In the genomic region with DNA sequence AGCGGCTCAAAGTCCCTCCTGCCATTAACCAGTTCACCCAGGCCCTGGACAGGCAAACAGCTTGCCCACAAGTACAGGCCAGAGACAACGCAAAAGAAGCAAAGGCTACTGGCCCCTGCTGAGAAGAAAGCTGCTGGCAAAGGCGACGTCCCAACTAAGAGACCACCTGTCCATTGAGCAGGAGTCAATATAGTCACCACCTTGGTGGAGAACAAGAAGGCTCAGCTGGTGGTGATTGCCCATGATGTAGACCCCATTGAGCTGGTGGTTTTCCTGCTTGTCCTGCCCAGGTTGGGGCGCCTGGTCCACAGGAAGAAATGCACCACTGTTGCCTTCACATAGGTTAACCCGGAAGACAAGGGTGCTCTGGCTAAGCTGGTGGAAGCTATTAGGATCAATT, we compare ENCODE assay signal across 11 mouse cellular contexts. TPM values are rescaled to one million over a fixed set of nuclear protein-coding genes. Genes with fewer than 3 reads are reported as not detected.
DNase-seq lines count a peak whose midpoint lies in the region; ATAC-seq and TF ChIP-seq lines count a peak whose summit lies in the region.
"Not testable (repeated sequence)": the region's sequence is repeated elsewhere in the genome, so short reads cannot be mapped to it uniquely, and the experiment has no call there.
"Had no signal": no experiment of that assay in that cellular context is flagged by ENCODE, and none has a peak within 500 bp of the region (broad histone marks: within the 10 kb centered on the region; RNA-seq: fewer than 3 reads in every experiment).

No protein-coding gene starts in this region.

- H3K36me3 ChIP-seq in embryonic facial prominence, embryonic 11.5 days (replicated peaks; ENCODE audit: control insufficient read depth, insufficient read depth, low read depth, low read length); hindbrain, embryonic 13.5 days; testis, adult 2 months (ENCODE audit: control insufficient read depth, insufficient read depth, low read length): not testable (repeated sequence)
- peaks cover 22% of the 10 kb centered on the region for H3K36me3 ChIP-seq in liver, embryonic 15.5 days (replicated peaks)
- peaks cover 14% of the 10 kb centered on the region; the same call in 1 of the 2 replicates for H3K36me3 ChIP-seq in midbrain, embryonic 15.5 days (replicated peaks)

- WGBS in embryonic facial prominence, embryonic 11.5 days = 67% methylated on average over 6 of the region's 6 CpGs
- 70% methylated on average over 6 of the region's 6 CpGs for WGBS in hindbrain, embryonic 13.5 days
- WGBS in liver, embryonic 15.5 days (ENCODE audit: insufficient replicate concordance) = 63% methylated on average over 6 of the region's 6 CpGs
- 65% methylated on average over 6 of the region's 6 CpGs for WGBS in midbrain, embryonic 15.5 days

- H3K4me1 ChIP-seq in embryonic facial prominence, embryonic 11.5 days (ENCODE audit: control insufficient read depth, insufficient read depth, low read length); testis, adult 2 months (ENCODE audit: control insufficient read depth, insufficient read depth, low read length): not testable (repeated sequence)
- peaks cover 28% of the 10 kb centered on the region for H3K4me1 ChIP-seq in hindbrain, embryonic 13.5 days (replicated peaks)
- H3K4me1 ChIP-seq in liver, embryonic 15.5 days (replicated peaks) = peaks cover 27% of the 10 kb centered on the region
- peaks cover 28% of the 10 kb centered on the region for H3K4me1 ChIP-seq in midbrain, embryonic 15.5 days

- intact Hi-C loops in gastrocnemius, adult 2 months (cut with DNase I) = not testable (repeated sequence)

- not testable (repeated sequence) for ATAC-seq in embryonic facial prominence, embryonic 11.5 days (replicated peaks; ENCODE audit: insufficient number of reproducible peaks, low FRiP score, low TSS enrichment, low read depth); hindbrain, embryonic 13.5 days (ENCODE audit: low FRiP score); liver, embryonic 15.5 days (ENCODE audit: insufficient read depth); midbrain, embryonic 15.5 days (replicated peaks)

- H3K9ac ChIP-seq in embryonic facial prominence, embryonic 11.5 days (replicated peaks; ENCODE audit: low read length) = peak overlapping the region; percentile 77; the same call in 1 of the 2 replicates
- peak overlapping the region; percentile 84 for H3K9ac ChIP-seq in hindbrain, embryonic 13.5 days
- H3K9ac ChIP-seq in liver, embryonic 15.5 days = not testable (repeated sequence)
- H3K9ac ChIP-seq in midbrain, embryonic 15.5 days = peak overlapping the region; percentile 70; the same call in 1 of the 2 replicates

- H3K27ac ChIP-seq in embryonic facial prominence, embryonic 11.5 days (replicated peaks; ENCODE audit: low read depth, low read length); liver, embryonic 15.5 days (replicated peaks); midbrain, embryonic 15.5 days; testis, adult 2 months (ENCODE audit: control insufficient read depth, insufficient read depth, low read depth, low read length): not testable (repeated sequence)
- peak overlapping the region; percentile 95; the same call in 1 of the 2 replicates for H3K27ac ChIP-seq in gastrocnemius, adult 2 months
- peak overlapping the region; percentile 89; the same call in 1 of the 2 replicates for H3K27ac ChIP-seq in hindbrain, embryonic 13.5 days

- not testable (repeated sequence) for H3K27me3 ChIP-seq in embryonic facial prominence, embryonic 11.5 days (ENCODE audit: control insufficient read depth, insufficient read depth, low read length); hindbrain, embryonic 13.5 days; liver, embryonic 15.5 days; midbrain, embryonic 15.5 days (replicated peaks); testis, adult 2 months (ENCODE audit: control insufficient read depth, insufficient read depth, low read length)

- H3K9me3 ChIP-seq in embryonic facial prominence, embryonic 11.5 days (replicated peaks; ENCODE audit: control insufficient read depth, low read length); hindbrain, embryonic 13.5 days; liver, embryonic 15.5 days (replicated peaks); midbrain, embryonic 15.5 days: not testable (repeated sequence)

- peak overlapping the region; percentile 79 for H3K4me3 ChIP-seq in embryonic facial prominence, embryonic 11.5 days (ENCODE audit: low read depth, low read length)
- peak overlapping the region; percentile 92 for H3K4me3 ChIP-seq in gastrocnemius, adult 2 months
- peak overlapping the region; percentile 77 for H3K4me3 ChIP-seq in hindbrain, embryonic 13.5 days
- H3K4me3 ChIP-seq in liver, embryonic 15.5 days (replicated peaks) = peak overlapping the region; percentile 77
- H3K4me3 ChIP-seq in midbrain, embryonic 15.5 days = peak overlapping the region; percentile 91
- peak overlapping the region; percentile 89 for H3K4me3 ChIP-seq in testis, adult 2 months (ENCODE audit: control insufficient read depth, low read depth, low read length)

- H3K4me2 ChIP-seq in embryonic facial prominence, embryonic 11.5 days (ENCODE audit: low read depth, low read length) = peak overlapping the region; percentile 80
- peak overlapping the region; percentile 91 for H3K4me2 ChIP-seq in hindbrain, embryonic 13.5 days
- H3K4me2 ChIP-seq in liver, embryonic 15.5 days = peak overlapping the region; percentile 96
- peak overlapping the region; percentile 96 for H3K4me2 ChIP-seq in midbrain, embryonic 15.5 days

- peak; percentile 26 to 61 for DNase-seq in adrenal gland, adult (ENCODE audit: inconsistent age in 2 of 2, low spot score in 1 of 2)
- not testable (repeated sequence) for DNase-seq in embryonic facial prominence, embryonic 11.5 days (ENCODE audit: low spot score); gastrocnemius, adult 2 months
- peak; percentile 13 for DNase-seq in kidney, postnatal 10 days

- not testable (repeated sequence) for TF ChIP-seq CTCF in gastrocnemius, adult 2 months (IDR thresholded peaks at IDR 0.05); testis, adult 2 months (IDR thresholded peaks at IDR 0.05; ENCODE audit: control insufficient read depth, insufficient read depth, insufficient replicate concordance, low read depth, low read length)

- not testable (repeated sequence) for TF ChIP-seq POLR2A in testis, adult 2 months (IDR thresholded peaks at IDR 0.05; ENCODE audit: control insufficient read depth, low read depth, low read length)

RNA-seq across cellular contexts. Expression of a gene that starts 0.8 kb away (rescaled TPM):
- 4.2 and 4.6 TPM in 2 replicates for polyA plus RNA-seq in embryonic facial prominence, embryonic 11.5 days (2014; fragmentation: Nextera tagmentation; extraction: Ambion mirVana)
- 1 to 10 TPM in 1 of 2 experiments, under 1 TPM in 1; 0.94 to 3.0 TPM for total RNA-seq in gastrocnemius, adult 2 months (2021)
- 8.5 and 12.1 TPM in 2 replicates for polyA plus RNA-seq in hindbrain, embryonic 13.5 days (2015; fragmentation: Nextera tagmentation; extraction: Ambion mirVana)
- polyA plus RNA-seq in liver, embryonic 15.5 days (2015; fragmentation: Nextera tagmentation; extraction: Ambion mirVana) = 0.98 and 0.99 TPM in 2 replicates
- 8.2 and 9.0 TPM in 2 replicates for polyA plus RNA-seq in midbrain, embryonic 15.5 days (2015; fragmentation: Nextera tagmentation; extraction: Ambion mirVana)
- polyA plus RNA-seq in testis, adult 2 months (2012; rRNA removed) = 51.5 and 60.1 TPM in 2 replicates
- total RNA-seq: granulocyte monocyte progenitor cell, adult 5-6 weeks had no signal

RNA-seq across cellular contexts. Expression of a gene that starts 0.8 kb away (rescaled TPM):
- polyA plus RNA-seq in embryonic facial prominence, embryonic 11.5 days (2014; fragmentation: Nextera tagmentation; extraction: Ambion mirVana) = 32.1 and 33.9 TPM in 2 replicates
- 1 to 10 TPM; 8.1 to 9.9 TPM for total RNA-seq in gastrocnemius, adult 2 months (2021)
- polyA plus RNA-seq in hindbrain, embryonic 13.5 days (2015; fragmentation: Nextera tagmentation; extraction: Ambion mirVana) = 31.0 and 32.8 TPM in 2 replicates
- polyA plus RNA-seq in liver, embryonic 15.5 days (2015; fragmentation: Nextera tagmentation; extraction: Ambion mirVana) = 11.9 and 12.2 TPM in 2 replicates
- 21.1 and 21.9 TPM in 2 replicates for polyA plus RNA-seq in midbrain, embryonic 15.5 days (2015; fragmentation: Nextera tagmentation; extraction: Ambion mirVana)
- polyA plus RNA-seq in testis, adult 2 months (2012; rRNA removed) = 10.5 and 13.8 TPM in 2 replicates

RNA-seq across cellular contexts. Expression of a gene that starts 18.9 kb away (rescaled TPM):
- 38.3 and 38.9 TPM in 2 replicates for polyA plus RNA-seq in embryonic facial prominence, embryonic 11.5 days (2014; fragmentation: Nextera tagmentation; extraction: Ambion mirVana)
- total RNA-seq in gastrocnemius, adult 2 months (2021) = 10 to 100 TPM; 46.9 to 54.2 TPM
- polyA plus RNA-seq in hindbrain, embryonic 13.5 days (2015; fragmentation: Nextera tagmentation; extraction: Ambion mirVana) = 13.7 and 16.3 TPM in 2 replicates
- 93.2 and 105 TPM in 2 replicates for polyA plus RNA-seq in liver, embryonic 15.5 days (2015; fragmentation: Nextera tagmentation; extraction: Ambion mirVana)
- 15.9 and 16.0 TPM in 2 replicates for polyA plus RNA-seq in midbrain, embryonic 15.5 days (2015; fragmentation: Nextera tagmentation; extraction: Ambion mirVana)
- polyA plus RNA-seq in testis, adult 2 months (2012; rRNA removed) = 81.8 and 101 TPM in 2 replicates

RNA-seq across cellular contexts. Expression of a gene that starts 36.1 kb away (rescaled TPM):
- 9.4 and 10.7 TPM in 2 replicates for polyA plus RNA-seq in embryonic facial prominence, embryonic 11.5 days (2014; fragmentation: Nextera tagmentation; extraction: Ambion mirVana)
- 1 to 10 TPM; 1.8 to 2.5 TPM for total RNA-seq in gastrocnemius, adult 2 months (2021)
- polyA plus RNA-seq in hindbrain, embryonic 13.5 days (2015; fragmentation: Nextera tagmentation; extraction: Ambion mirVana) = 10.0 and 12.6 TPM in 2 replicates
- polyA plus RNA-seq in liver, embryonic 15.5 days (2015; fragmentation: Nextera tagmentation; extraction: Ambion mirVana) = 3.7 and 5.1 TPM in 2 replicates
- polyA plus RNA-seq in midbrain, embryonic 15.5 days (2015; fragmentation: Nextera tagmentation; extraction: Ambion mirVana) = 8.3 and 9.6 TPM in 2 replicates
- 11.3 and 12.6 TPM in 2 replicates for polyA plus RNA-seq in testis, adult 2 months (2012; rRNA removed)

RNA-seq across cellular contexts. Expression of a gene that starts 36.4 kb away (rescaled TPM):
- not detected in 2 replicates for polyA plus RNA-seq in embryonic facial prominence, embryonic 11.5 days (2014; fragmentation: Nextera tagmentation; extraction: Ambion mirVana)
- not detected for total RNA-seq in gastrocnemius, adult 2 months (2021)
- 1.3 and 1.6 TPM in 2 replicates for polyA plus RNA-seq in hindbrain, embryonic 13.5 days (2015; fragmentation: Nextera tagmentation; extraction: Ambion mirVana)
- 0.53 and 0.91 TPM in 2 replicates for polyA plus RNA-seq in liver, embryonic 15.5 days (2015; fragmentation: Nextera tagmentation; extraction: Ambion mirVana)
- polyA plus RNA-seq in midbrain, embryonic 15.5 days (2015; fragmentation: Nextera tagmentation; extraction: Ambion mirVana) = 1.6 TPM in 1 of 2 replicates, not detected in the other
- polyA plus RNA-seq in testis, adult 2 months (2012; rRNA removed) = 680 and 803 TPM in 2 replicates
- total RNA-seq: adrenal gland, postnatal 25 days; layer of hippocampus, postnatal 25 days had no signal
